Mouse (Mus musculus) stomach, embryonic 14.5 days (tissue): ENCODE measurements around the gene Ctnnbip1. TPM values are rescaled to one million over a fixed set of nuclear protein-coding genes. Genes with fewer than 3 reads are reported as not detected.

ENCODE experiments used
- ATAC-seq: fragments of 200-750 bp; cut with Nextera tagmentation; 2 replicates; pipeline ENCODE4 v1.8.0; 2017; ENCODE audit warnings: low read depth, moderate TSS enrichment; ENCODE audit not compliant: insufficient number of reproducible peaks, insufficient read depth, low FRiP score
- H3K27ac ChIP-seq: fragments of 300-500 bp; sonication (generic); 2 replicates; pipeline ENCODE4 v1.5.1; 2014; ENCODE audit warnings: mild to moderate bottlenecking, low read length, moderate library complexity, mixed read lengths
- H3K27me3 ChIP-seq: fragments of 300-500 bp; sonication (generic); 2 replicates; pipeline ENCODE4 v1.6.1; 2014; ENCODE audit warnings: low read length, control low read depth, mixed read lengths; ENCODE audit not compliant: control insufficient read depth, insufficient read depth
- H3K36me3 ChIP-seq: fragments of 300-500 bp; sonication (generic); 2 replicates; pipeline ENCODE4 v1.6.1; 2014; ENCODE audit warnings: mild to moderate bottlenecking, control low read depth, low read length, moderate library complexity, mixed read lengths; ENCODE audit not compliant: control insufficient read depth, insufficient read depth
- H3K4me1 ChIP-seq: fragments of 300-500 bp; sonication (generic); 2 replicates; pipeline ENCODE4 v1.6.1; 2014; ENCODE audit warnings: low read length, control low read depth, mixed read lengths; ENCODE audit not compliant: control insufficient read depth, insufficient read depth
- H3K4me2 ChIP-seq: fragments of 300-500 bp; sonication (generic); replicated peaks from 2 replicates; pipeline ENCODE4 v1.6.1; 2014; ENCODE audit warnings: low read depth, low read length, control low read depth
- H3K4me3 ChIP-seq: fragments of 300-500 bp; sonication (generic); 2 replicates; pipeline ENCODE4 v1.5.1; 2014; ENCODE audit warnings: low read depth, low read length, control low read depth
- H3K9ac ChIP-seq: fragments of 300-500 bp; sonication (generic); replicated peaks from 2 replicates; pipeline ENCODE4 v1.6.1; 2014; ENCODE audit warnings: low read depth, mild to moderate bottlenecking, control low read depth, low read length, moderate library complexity, mixed read lengths
- H3K9me3 ChIP-seq: fragments of 300-500 bp; sonication (generic); 2 replicates; pipeline ENCODE4 v1.6.1; 2016; ENCODE audit warnings: low read depth, low read length, control low read depth; ENCODE audit not compliant: control insufficient read depth
- whole genome bisulfite sequencing: fragments of 180-500 bp; shearing (Covaris S2); extraction: QIAGEN DNeasy Blood & Tissue Kit; methylation state at CpG from one replicate; pipeline ENCODE4 v1.1.7; 2014; 5-methylcytosine and 5-hydroxymethylcytosine counted together
- polyA plus RNA-seq: library from polyadenylated mRNA; unstranded; fragments of >200 nt; fragmentation: Nextera tagmentation; extraction: Ambion mirVana; gene quantifications from 2 replicates; pipeline ENCODE4 v1.2.1, GENCODE M21; 2014

The Ctnnbip1 gene
- polyA plus RNA-seq, 1 experiment from 2014 or later, result 57.7 TPM

DNA sequence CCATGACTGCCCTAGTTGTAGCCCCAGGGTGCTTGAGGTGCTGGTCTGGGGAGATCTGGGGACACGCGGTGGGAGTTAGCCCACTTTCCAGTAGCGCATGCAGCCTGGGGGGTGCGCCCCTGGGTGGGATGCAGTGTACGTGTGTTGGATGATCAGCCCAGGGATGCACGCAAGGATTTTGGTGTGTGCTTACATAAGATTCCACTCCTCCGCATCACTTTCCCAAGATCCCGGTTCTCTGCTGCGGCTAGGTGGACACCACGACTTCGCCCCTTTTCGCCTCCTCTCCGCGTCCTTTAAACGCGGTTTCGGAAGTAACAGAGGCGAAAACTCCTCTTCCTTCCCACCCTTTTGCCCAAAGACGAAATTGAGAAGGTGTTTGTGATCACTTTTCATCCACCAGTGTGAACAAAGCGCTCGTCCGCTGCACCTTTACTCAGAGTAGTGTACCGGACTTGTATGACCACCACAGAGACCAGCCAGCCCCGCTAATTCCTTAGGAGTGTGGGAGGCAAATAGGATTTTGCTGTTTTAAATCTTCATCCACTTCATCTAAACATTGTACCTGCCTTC lies 69.6 kb downstream of the Ctnnbip1 start:
- WGBS, result 5% methylated on average over 24 of the region's 24 CpGs
- Histone ChIP-seq H3K4me3 (peak overlapping the region; percentile 71), H3K4me1 (peaks cover 4% of the 10 kb centered on the region; the same call in 1 of the 2 replicates), H3K4me2 (peak overlapping the region; percentile 98), H3K36me3 (no peaks in the 10 kb centered on the region), H3K9ac (peak overlapping the region; percentile 62), H3K9me3 (no peaks in the 10 kb centered on the region), H3K27me3 (0 out of 2 replicates have a peak, but pooled peaks cover 11% of the 10 kb centered on the region), H3K27ac (no peak overlapping the region)
- ATAC-seq, result no peak

DNA sequence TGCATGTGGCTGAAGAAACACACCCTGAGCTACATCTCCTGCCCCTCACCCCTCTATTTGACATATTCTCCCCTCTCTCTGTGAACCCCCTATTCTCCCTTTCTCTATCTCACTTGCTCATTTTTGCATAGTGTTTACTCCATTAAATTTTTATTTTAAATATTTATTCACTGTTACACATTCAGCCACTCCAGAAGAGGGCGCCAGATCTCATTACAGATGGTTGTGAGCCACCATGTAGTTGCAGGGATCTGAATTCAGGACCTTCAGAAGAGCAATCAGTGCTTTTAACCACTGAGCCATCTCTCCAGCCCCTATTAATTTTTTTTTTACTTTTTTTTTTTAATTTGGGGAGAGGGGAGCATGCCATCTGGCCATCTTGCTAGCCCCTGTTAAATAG lies 72.2 kb downstream of the Ctnnbip1 start:
- H3K36me3 ChIP-seq, result no peaks in the 10 kb centered on the region
- 0 out of 2 replicates have a peak, but pooled peaks cover 10% of the 10 kb centered on the region for H3K27me3 ChIP-seq
- no peak for ATAC-seq
- WGBS, result 92% methylated on average over 1 of the region's 1 CpGs
- H3K4me3 ChIP-seq, result no peak overlapping the region
- no peak overlapping the region for H3K9ac ChIP-seq
- peaks cover 4% of the 10 kb centered on the region; the same call in 1 of the 2 replicates for H3K4me1 ChIP-seq
- H3K4me2 ChIP-seq, result no peak overlapping the region
- no peak overlapping the region for H3K27ac ChIP-seq
- H3K9me3 ChIP-seq, result no peaks in the 10 kb centered on the region

DNA sequence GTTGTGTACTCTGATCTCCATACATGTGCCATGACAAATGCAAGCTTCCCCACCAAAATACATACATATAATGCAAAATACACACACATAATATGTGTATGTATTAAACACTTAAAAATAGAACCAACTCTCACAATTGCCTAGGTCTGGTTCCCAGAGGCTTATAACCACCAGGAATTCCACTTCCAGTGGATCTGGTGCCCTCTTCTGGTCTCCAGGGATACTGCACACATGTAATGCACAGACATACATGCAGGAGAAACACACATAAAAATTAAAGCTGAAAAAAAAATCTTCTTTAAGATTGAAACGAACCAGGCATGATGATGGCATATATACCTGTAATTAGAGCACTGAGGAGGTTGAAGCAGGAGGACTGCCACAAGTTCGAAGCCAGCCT lies 73.5 kb downstream of the Ctnnbip1 start:
- Histone ChIP-seq H3K9me3 (no peaks in the 10 kb centered on the region), H3K4me3 (no peak overlapping the region), H3K9ac (no peak overlapping the region), H3K36me3 (no peaks in the 10 kb centered on the region), H3K27ac (no peak overlapping the region), H3K27me3 (0 out of 2 replicates have a peak, but pooled peaks cover 8% of the 10 kb centered on the region), H3K4me1 (peaks cover 4% of the 10 kb centered on the region; the same call in 1 of the 2 replicates), H3K4me2 (no peak overlapping the region)
- ATAC-seq, result no peak
- 89% methylated on average over 2 of the region's 2 CpGs for WGBS

DNA sequence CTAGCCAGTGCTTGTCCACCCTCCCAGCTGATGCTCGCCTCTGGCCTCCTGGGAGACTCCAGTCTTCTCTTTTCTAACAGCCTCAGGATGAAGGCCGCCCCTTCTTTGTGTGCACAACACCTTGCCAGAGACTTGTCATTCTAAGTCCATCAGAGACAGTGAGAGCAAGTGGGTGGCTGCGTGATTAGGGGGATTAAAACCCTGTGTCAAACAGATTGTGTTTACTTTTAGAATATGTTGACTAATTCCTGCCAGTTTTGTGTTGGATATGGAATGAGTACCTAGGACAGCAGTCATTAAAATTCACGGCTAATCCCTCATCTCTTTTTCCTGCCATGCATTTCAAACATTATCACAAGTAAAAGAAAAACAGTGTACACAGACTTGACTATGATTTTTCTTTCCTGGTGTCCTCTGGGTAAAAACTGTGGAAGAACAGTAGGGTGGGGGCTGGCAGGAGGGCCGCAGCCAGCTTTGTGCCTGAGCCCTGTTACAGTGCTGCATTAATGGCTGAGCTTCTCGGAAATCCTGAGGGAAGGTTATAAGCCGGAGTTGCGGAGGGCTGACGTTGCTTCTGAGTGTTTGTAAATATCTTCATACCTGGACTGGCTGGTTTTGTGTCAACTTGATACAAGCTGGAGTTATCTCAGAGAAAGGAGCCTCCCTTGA lies 77.0 kb downstream of the Ctnnbip1 start:
- H3K9ac ChIP-seq, result no peak overlapping the region
- no peak for ATAC-seq
- WGBS, result 78% methylated on average over 9 of the region's 9 CpGs
- H3K27ac ChIP-seq, result no peak overlapping the region
- no peaks in the 10 kb centered on the region for H3K36me3 ChIP-seq
- H3K4me2 ChIP-seq, result no peak overlapping the region
- no peak overlapping the region for H3K4me3 ChIP-seq
- no peaks in the 10 kb centered on the region; the same call in 1 of the 2 replicates for H3K4me1 ChIP-seq
- no peaks in the 10 kb centered on the region for H3K27me3 ChIP-seq
- no peaks in the 10 kb centered on the region for H3K9me3 ChIP-seq

DNA sequence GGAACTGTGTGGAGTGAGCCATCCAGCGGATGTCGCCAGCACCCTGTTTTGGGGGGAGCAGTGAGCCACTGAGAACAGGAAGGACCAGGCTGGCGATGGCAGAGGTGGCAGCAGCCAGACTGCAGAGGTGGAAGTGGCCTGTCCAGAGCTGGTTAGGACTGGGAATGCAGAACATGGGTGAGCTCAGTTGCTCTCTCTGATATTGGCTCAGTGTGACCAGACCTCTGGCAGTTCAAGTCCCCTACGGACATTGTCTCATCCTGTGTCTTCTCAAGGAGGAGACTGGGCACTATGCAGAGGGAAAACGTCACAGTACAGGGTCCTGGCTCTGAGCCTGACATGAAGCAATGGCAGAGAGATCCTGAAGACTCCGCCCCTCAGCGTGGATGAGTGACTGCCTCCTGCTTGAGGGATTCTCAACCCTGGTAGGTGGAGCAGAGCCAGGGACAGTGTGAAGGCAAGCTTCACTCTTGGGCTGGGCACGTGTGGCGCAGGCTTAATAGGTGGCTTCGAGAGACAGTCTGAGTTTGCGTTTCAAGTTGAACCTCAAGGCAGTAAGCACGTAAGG lies 79.7 kb downstream of the Ctnnbip1 start:
- Histone ChIP-seq H3K27me3 (no peaks in the 10 kb centered on the region), H3K4me3 (no peak overlapping the region), H3K4me2 (no peak overlapping the region), H3K27ac (no peak overlapping the region), H3K4me1 (peaks cover 3% of the 10 kb centered on the region; the same call in 1 of the 2 replicates), H3K36me3 (no peaks in the 10 kb centered on the region), H3K9ac (no peak overlapping the region), H3K9me3 (no peaks in the 10 kb centered on the region)
- ATAC-seq, result no peak
- WGBS, result 77% methylated on average over 12 of the region's 12 CpGs

DNA sequence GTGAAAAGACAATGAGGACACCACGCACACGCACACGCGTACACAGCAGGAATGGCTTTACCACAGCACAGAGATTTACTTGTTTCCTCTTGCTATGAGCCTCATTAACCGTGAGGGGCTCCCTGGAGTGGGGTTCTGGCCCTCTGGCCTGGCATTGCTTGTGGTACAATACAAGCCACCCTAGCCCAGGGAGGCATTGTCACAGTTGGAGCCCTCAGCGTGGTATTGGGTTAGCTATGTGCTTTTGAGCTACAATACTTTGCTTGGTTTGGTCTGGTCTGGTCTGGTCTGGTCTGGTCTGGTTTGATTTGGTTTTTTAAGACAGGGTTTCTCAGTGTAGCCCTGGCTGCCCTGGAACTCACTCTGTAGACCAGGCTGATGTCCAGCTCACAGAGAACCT lies 81.5 kb downstream of the Ctnnbip1 start:
- Histone ChIP-seq H3K4me2 (no peak overlapping the region), H3K9me3 (no peaks in the 10 kb centered on the region), H3K36me3 (no peaks in the 10 kb centered on the region), H3K27me3 (no peaks in the 10 kb centered on the region), H3K4me1 (0 out of 2 replicates have a peak, but pooled peaks cover 3% of the 10 kb centered on the region), H3K27ac (no peak overlapping the region), H3K9ac (no peak overlapping the region), H3K4me3 (no peak overlapping the region)
- WGBS, result 88% methylated on average over 6 of the region's 6 CpGs
- ATAC-seq, result no peak

DNA sequence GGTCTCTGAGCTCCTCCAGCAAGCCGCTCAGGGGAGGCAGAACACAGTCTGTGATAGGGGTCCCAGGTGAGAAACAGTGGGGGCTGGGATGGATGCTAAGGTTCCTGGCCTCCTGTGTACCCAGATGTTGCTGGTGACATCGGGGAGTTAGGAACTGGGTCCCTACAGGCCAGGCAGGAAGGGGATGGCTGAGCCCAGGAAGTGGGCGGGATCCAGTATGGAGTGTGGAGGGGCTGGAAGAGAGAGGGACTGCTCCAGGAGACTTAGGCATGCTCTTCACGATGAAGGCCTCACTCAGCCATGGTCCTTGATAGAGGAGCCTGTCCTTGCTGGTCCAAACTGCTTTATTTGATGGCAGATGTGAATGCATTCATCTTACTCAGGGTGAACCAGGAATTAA lies 82.1 kb downstream of the Ctnnbip1 start:
- no peaks in the 10 kb centered on the region for H3K9me3 ChIP-seq
- H3K4me3 ChIP-seq, result no peak overlapping the region
- no peak for ATAC-seq
- no peak overlapping the region for H3K4me2 ChIP-seq
- WGBS, result 78% methylated on average over 4 of the region's 4 CpGs
- H3K36me3 ChIP-seq, result no peaks in the 10 kb centered on the region
- H3K27ac ChIP-seq, result no peak overlapping the region
- H3K4me1 ChIP-seq, result 0 out of 2 replicates have a peak, but pooled peaks cover 3% of the 10 kb centered on the region
- H3K9ac ChIP-seq, result no peak overlapping the region
- H3K27me3 ChIP-seq, result no peaks in the 10 kb centered on the region

DNA sequence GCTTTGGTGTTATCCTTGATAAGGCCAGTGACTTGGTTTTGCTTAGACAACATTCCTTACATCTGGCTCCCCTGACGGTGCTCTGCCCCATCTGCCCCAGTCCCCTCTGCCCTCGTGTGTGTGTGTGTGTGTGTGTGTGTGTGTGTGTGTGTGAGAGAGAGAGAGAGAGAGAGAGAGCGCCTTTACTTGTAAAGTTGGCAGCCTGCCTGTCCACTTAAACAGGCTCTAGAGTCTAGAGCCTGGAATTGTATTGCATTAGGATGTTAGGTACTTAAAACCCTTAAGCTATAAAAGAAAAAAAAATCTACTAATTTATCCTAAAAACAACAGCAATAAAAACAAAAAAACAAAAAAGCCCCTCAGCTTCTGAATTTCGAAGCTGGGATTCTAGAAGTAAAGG lies 83.4 kb downstream of the Ctnnbip1 start:
- H3K36me3 ChIP-seq, result no peaks in the 10 kb centered on the region
- no peak overlapping the region for H3K4me2 ChIP-seq
- ATAC-seq, result no peak
- 31% methylated on average over 4 of the region's 4 CpGs for WGBS
- 0 out of 2 replicates have a peak, but pooled peaks cover 3% of the 10 kb centered on the region for H3K4me1 ChIP-seq
- H3K9me3 ChIP-seq, result no peaks in the 10 kb centered on the region
- H3K4me3 ChIP-seq, result no peak overlapping the region
- no peak overlapping the region for H3K9ac ChIP-seq
- H3K27ac ChIP-seq, result no peak overlapping the region
- H3K27me3 ChIP-seq, result no peaks in the 10 kb centered on the region
